Mouse (Mus musculus) liver, adult (tissue): ENCODE data around the gene Mindy2.

Experiments used
- GATA4 ChIP-seq: IDR thresholded peaks from 2 replicates; pipeline ENCODE4 v1.6.1; 2014; ENCODE audit warnings: mild to moderate bottlenecking, low read length; ENCODE audit not compliant: insufficient replicate concordance

The Mindy2 gene

GRCm38 (mm10) chr9:70671772-70672579 is 15.0 kb upstream of the Mindy2 start:
- no peak for TF ChIP-seq GATA4

- TF ChIP-seq GATA4 = no peak
These were observed 14.3 kb upstream of the Mindy2 start for GRCm38 (mm10) chr9:70671278-70671677.

- no peak for TF ChIP-seq GATA4
These were observed 13.4 kb upstream of the Mindy2 start for GRCm38 (mm10) chr9:70670381-70670780.

- no peak for TF ChIP-seq GATA4
These were observed 12.2 kb upstream of the Mindy2 start for GRCm38 (mm10) chr9:70669197-70669596.

GRCm38 (mm10) chr9:70668048-70668447 is 11.1 kb upstream of the Mindy2 start:
- TF ChIP-seq GATA4 = no peak

- TF ChIP-seq GATA4 = no peak
These were observed 9.8 kb upstream of the Mindy2 start for GRCm38 (mm10) chr9:70666811-70667210.

GRCm38 (mm10) chr9:70665372-70666145 is 8.6 kb upstream of the Mindy2 start:
- TF ChIP-seq GATA4 = no peak

- no peak for TF ChIP-seq GATA4
These were observed 7.9 kb upstream of the Mindy2 start for GRCm38 (mm10) chr9:70664847-70665246.

GRCm38 (mm10) chr9:70658266-70658665 is 1.3 kb upstream of the Mindy2 start:
- TF ChIP-seq GATA4 = no peak

- TF ChIP-seq GATA4 = no peak
These were observed 605 bp downstream of the Mindy2 start, which contains the start of gene Gm10642 for GRCm38 (mm10) chr9:70656130-70657007. Gene Gm10642, plus strand, starts transcription at chr9:70656251.

- no peak for TF ChIP-seq GATA4
These were observed 1.2 kb downstream of the Mindy2 start for GRCm38 (mm10) chr9:70655764-70656129.

- no peak for TF ChIP-seq GATA4
These were observed 2.5 kb downstream of the Mindy2 start for GRCm38 (mm10) chr9:70654496-70654895.

- peak; percentile 84 for TF ChIP-seq GATA4
These were observed 3.1 kb downstream of the Mindy2 start for GRCm38 (mm10) chr9:70653875-70654274.

- TF ChIP-seq GATA4 = no peak
These were observed 4.8 kb downstream of the Mindy2 start for GRCm38 (mm10) chr9:70652221-70652620.

- TF ChIP-seq GATA4 = no peak
These were observed 6.0 kb downstream of the Mindy2 start for GRCm38 (mm10) chr9:70650994-70651393.
